Mouse (Mus musculus): Measurements from ENCODE around the gene Wdr20. TPM values are rescaled to one million over a fixed set of nuclear protein-coding genes. Genes with fewer than 3 reads are reported as not detected.

Wdr20 gene
- polyA plus RNA-seq, 1 experiment from 2014 or later, result 24.6 TPM

GRCm38 (mm10) chr12:110836729-110837128, 99.0 kb downstream of the Wdr20 start:
- H3K27ac ChIP-seq (ENCODE audit: low read depth, low read length), result peak overlapping the region; percentile 72
- peak overlapping the region; percentile 14; the same call in 1 of the 2 replicates for H3K9ac ChIP-seq (ENCODE audit: low read length)
- no peaks in the 10 kb centered on the region for H3K27me3 ChIP-seq (replicated peaks; ENCODE audit: control insufficient read depth, insufficient read depth, low read length)
- 24% methylated on average over 6 of the region's 6 CpGs for WGBS
- peaks cover 8% of the 10 kb centered on the region; the same call in 1 of the 2 replicates for H3K4me1 ChIP-seq (ENCODE audit: control insufficient read depth, insufficient read depth, low read length)
- no peaks in the 10 kb centered on the region for H3K36me3 ChIP-seq (ENCODE audit: control insufficient read depth, insufficient read depth, low read length)
- no peak overlapping the region for H3K4me2 ChIP-seq (ENCODE audit: low read length)
- DNase-seq (ENCODE audit: low spot score) (no peak), ATAC-seq (no peak)
- H3K9me3 ChIP-seq (replicated peaks; ENCODE audit: control insufficient read depth, low read length), result no peaks in the 10 kb centered on the region
- no peak overlapping the region for H3K4me3 ChIP-seq (ENCODE audit: low read depth, low read length)

GRCm38 (mm10) chr12:110837192-110837841, 99.6 kb downstream of the Wdr20 start:
- Histone ChIP-seq H3K36me3 (ENCODE audit: control insufficient read depth, insufficient read depth, low read length) (no peaks in the 10 kb centered on the region), H3K4me3 (ENCODE audit: low read depth, low read length) (no peak overlapping the region), H3K4me2 (ENCODE audit: low read length) (no peak overlapping the region), H3K9me3 (replicated peaks; ENCODE audit: control insufficient read depth, low read length) (no peaks in the 10 kb centered on the region), H3K27me3 (replicated peaks; ENCODE audit: control insufficient read depth, insufficient read depth, low read length) (no peaks in the 10 kb centered on the region), H3K4me1 (ENCODE audit: control insufficient read depth, insufficient read depth, low read length) (peaks cover 8% of the 10 kb centered on the region; the same call in 1 of the 2 replicates), H3K9ac (ENCODE audit: low read length) (peak overlapping the region; percentile 14; the same call in 1 of the 2 replicates), H3K27ac (ENCODE audit: low read depth, low read length) (peak overlapping the region; percentile 72)
- ATAC-seq (peak; percentile 60), DNase-seq (ENCODE audit: low spot score) (peak; percentile 68)
- 5% methylated on average over 5 of the region's 5 CpGs for WGBS

GRCm38 (mm10) chr12:110837850-110838249, 100.1 kb downstream of the Wdr20 start:
- Histone ChIP-seq H3K4me3 (ENCODE audit: low read depth, low read length) (no peak overlapping the region), H3K27me3 (replicated peaks; ENCODE audit: control insufficient read depth, insufficient read depth, low read length) (no peaks in the 10 kb centered on the region)

GRCm38 (mm10) chr12:110840348-110841198, 102.8 kb downstream of the Wdr20 start, which contains the start of gene Mok:
Gene Mok, minus strand, starts transcription at chr12:110840939.
- H3K9me3 ChIP-seq (replicated peaks; ENCODE audit: control insufficient read depth, low read length), result no peaks in the 10 kb centered on the region
- peaks cover 12% of the 10 kb centered on the region; the same call in 1 of the 2 replicates for H3K4me1 ChIP-seq (ENCODE audit: control insufficient read depth, insufficient read depth, low read length)
- H3K27ac ChIP-seq (ENCODE audit: low read depth, low read length), result no peak within 1 kb of the TSS
- H3K36me3 ChIP-seq (ENCODE audit: control insufficient read depth, insufficient read depth, low read length), result no peaks in the 10 kb centered on the region
- peak; percentile 79 for ATAC-seq
- DNase-seq (ENCODE audit: low spot score), result peak; percentile 98
- H3K4me2 ChIP-seq (ENCODE audit: low read length), result peak within 1 kb of the TSS; percentile 70
- H3K4me3 ChIP-seq (ENCODE audit: low read depth, low read length), result peak within 1 kb of the TSS; percentile 65
- WGBS, result under 1% methylated on average over 71 of the region's 71 CpGs
- peaks cover 17% of the 10 kb centered on the region for H3K27me3 ChIP-seq (replicated peaks; ENCODE audit: control insufficient read depth, insufficient read depth, low read length)
- H3K9ac ChIP-seq (ENCODE audit: low read length), result peak within 1 kb of the TSS; percentile 62

More at GRCm38 (mm10) chr12:110837850-110838249, 100.1 kb downstream of the Wdr20 start:
- peak overlapping the region; percentile 72; the same call in 1 of the 2 replicates for H3K27ac ChIP-seq (ENCODE audit: low read depth, low read length)
- ATAC-seq, result no peak
- DNase-seq (ENCODE audit: low spot score), result no peak
- no peaks in the 10 kb centered on the region for H3K36me3 ChIP-seq (ENCODE audit: control insufficient read depth, insufficient read depth, low read length)
- no peaks in the 10 kb centered on the region for H3K9me3 ChIP-seq (replicated peaks; ENCODE audit: control insufficient read depth, low read length)
- peaks cover 8% of the 10 kb centered on the region; the same call in 1 of the 2 replicates for H3K4me1 ChIP-seq (ENCODE audit: control insufficient read depth, insufficient read depth, low read length)
- 67% methylated on average over 8 of the region's 8 CpGs for WGBS
- no peak overlapping the region for H3K4me2 ChIP-seq (ENCODE audit: low read length)
- no peak overlapping the region for H3K9ac ChIP-seq (ENCODE audit: low read length)

- H3K27ac ChIP-seq (ENCODE audit: low read depth, low read length), result no peak overlapping the region
- ATAC-seq (no peak), DNase-seq (ENCODE audit: low spot score) (no peak)
- H3K9ac ChIP-seq (ENCODE audit: low read length), result no peak overlapping the region
- 70% methylated on average over 5 of the region's 5 CpGs for WGBS
- H3K27me3 ChIP-seq (replicated peaks; ENCODE audit: control insufficient read depth, insufficient read depth, low read length), result peaks cover 24% of the 10 kb centered on the region
- peaks cover 11% of the 10 kb centered on the region; the same call in 1 of the 2 replicates for H3K4me1 ChIP-seq (ENCODE audit: control insufficient read depth, insufficient read depth, low read length)
- no peak overlapping the region for H3K4me2 ChIP-seq (ENCODE audit: low read length)
- no peaks in the 10 kb centered on the region for H3K9me3 ChIP-seq (replicated peaks; ENCODE audit: control insufficient read depth, low read length)
- H3K4me3 ChIP-seq (ENCODE audit: low read depth, low read length), result no peak overlapping the region
- no peaks in the 10 kb centered on the region for H3K36me3 ChIP-seq (ENCODE audit: control insufficient read depth, insufficient read depth, low read length)
These were observed 104.2 kb downstream of the Wdr20 start for GRCm38 (mm10) chr12:110841731-110842493.

GRCm38 (mm10) chr12:110843194-110844048, 105.7 kb downstream of the Wdr20 start:
- WGBS, result 19% methylated on average over 32 of the region's 32 CpGs
- H3K4me1 ChIP-seq (ENCODE audit: control insufficient read depth, insufficient read depth, low read length), result peaks cover 5% of the 10 kb centered on the region; the same call in 1 of the 2 replicates
- H3K27me3 ChIP-seq (replicated peaks; ENCODE audit: control insufficient read depth, insufficient read depth, low read length), result peaks cover 24% of the 10 kb centered on the region
- peak overlapping the region; percentile 58 for H3K4me2 ChIP-seq (ENCODE audit: low read length)
- no peaks in the 10 kb centered on the region for H3K36me3 ChIP-seq (ENCODE audit: control insufficient read depth, insufficient read depth, low read length)
- H3K9me3 ChIP-seq (replicated peaks; ENCODE audit: control insufficient read depth, low read length), result no peaks in the 10 kb centered on the region
- ATAC-seq (peak; percentile 13; the same call in 1 of the 2 replicates), DNase-seq (ENCODE audit: low spot score) (peak; percentile 82)
- H3K27ac ChIP-seq (ENCODE audit: low read depth, low read length), result no peak overlapping the region
- H3K9ac ChIP-seq (ENCODE audit: low read length), result peak overlapping the region; percentile 48
- peak overlapping the region; percentile 35 for H3K4me3 ChIP-seq (ENCODE audit: low read depth, low read length)

- 1% methylated on average over 42 of the region's 42 CpGs for WGBS
- no peak overlapping the region for H3K27ac ChIP-seq (ENCODE audit: low read depth, low read length)
- peak; percentile 10 for ATAC-seq
These were observed 106.7 kb downstream of the Wdr20 start for GRCm38 (mm10) chr12:110844227-110845130.

More at GRCm38 (mm10) chr12:110844227-110845130, 106.7 kb downstream of the Wdr20 start:
- H3K9me3 ChIP-seq (replicated peaks; ENCODE audit: control insufficient read depth, low read length), result no peaks in the 10 kb centered on the region
- H3K36me3 ChIP-seq (ENCODE audit: control insufficient read depth, insufficient read depth, low read length), result no peaks in the 10 kb centered on the region
- peak overlapping the region; percentile 58 for H3K4me2 ChIP-seq (ENCODE audit: low read length)
- H3K9ac ChIP-seq (ENCODE audit: low read length), result peak overlapping the region; percentile 52
- H3K27me3 ChIP-seq (replicated peaks; ENCODE audit: control insufficient read depth, insufficient read depth, low read length), result peaks cover 24% of the 10 kb centered on the region
- peaks cover 5% of the 10 kb centered on the region; the same call in 1 of the 2 replicates for H3K4me1 ChIP-seq (ENCODE audit: control insufficient read depth, insufficient read depth, low read length)
- DNase-seq (ENCODE audit: low spot score), result no peak
- peak overlapping the region; percentile 35 for H3K4me3 ChIP-seq (ENCODE audit: low read depth, low read length)
